Mouse (Mus musculus) ovary, postnatal 36 days (tissue): ENCODE results near the gene C1ql4.

Experiments
- DNase-seq: peaks from one replicate; pipeline ENCODE4 v3.0.0; 2022; ENCODE audit warnings: low spot score, mixed read lengths

C1ql4 gene

GRCm38 (mm10) chr15:99087253-99088075, at the start of gene C1ql4:
Gene C1ql4, minus strand, starts transcription at chr15:99087817.
- peak; percentile 43 for DNase-seq

GRCm38 (mm10) chr15:99129956-99130910, 42.6 kb upstream of the C1ql4 start:
- no peak for DNase-seq

GRCm38 (mm10) chr15:99129441-99129840, 41.8 kb upstream of the C1ql4 start:
- no peak for DNase-seq

- DNase-seq: no peak
Measured at GRCm38 (mm10) chr15:99127851-99128522, 40.4 kb upstream of the C1ql4 start.

DNA sequence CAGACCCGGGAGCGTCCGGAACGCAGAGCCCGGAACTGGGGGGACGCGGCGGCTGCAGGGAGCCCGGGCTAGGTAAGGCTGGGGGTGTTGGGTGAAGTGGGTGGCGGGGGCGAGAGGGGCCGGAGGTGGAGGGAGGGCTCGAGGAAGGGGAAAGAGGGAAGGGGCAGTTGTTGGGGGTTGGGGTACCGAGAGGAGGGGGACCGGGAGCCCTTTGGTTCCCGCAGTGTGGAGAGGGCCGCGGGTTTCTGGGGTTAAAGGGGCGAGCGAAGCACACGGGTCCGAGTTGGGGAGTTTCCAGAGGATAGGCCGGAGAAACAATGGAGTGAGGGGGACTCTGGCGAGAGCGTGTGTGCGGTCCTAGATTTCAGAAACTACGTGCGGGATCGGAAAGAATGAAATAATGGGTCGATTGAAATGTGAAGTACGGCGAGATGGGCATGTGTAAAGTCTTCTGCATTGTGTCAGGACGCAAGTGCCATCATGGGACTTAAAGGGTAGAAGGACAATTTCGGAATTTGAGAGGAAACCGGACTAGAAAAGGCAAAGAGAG, 39.3 kb upstream of the C1ql4 start:
- DNase-seq: no peak

- DNase-seq: peak; percentile 90
Measured at GRCm38 (mm10) chr15:99126081-99126815, 38.6 kb upstream of the C1ql4 start.

DNA sequence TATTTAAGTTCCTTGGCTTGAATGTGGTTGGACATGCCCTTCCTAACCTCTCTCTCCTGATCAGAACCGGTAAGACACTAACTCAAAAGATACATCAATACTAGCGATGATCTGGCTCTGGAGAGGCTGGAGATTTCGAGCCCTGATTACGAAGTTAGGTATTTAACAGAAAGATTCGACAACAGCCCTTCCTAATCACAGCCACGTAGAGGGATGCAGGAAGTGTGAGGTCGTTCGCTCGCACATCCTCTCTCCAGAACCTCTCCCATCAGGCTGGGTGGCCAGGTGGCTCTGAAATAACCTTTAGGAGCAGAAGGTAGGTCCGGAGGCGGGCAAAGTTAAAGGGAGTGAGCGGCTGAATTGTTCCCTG, 38.1 kb upstream of the C1ql4 start, which contains the start of gene Spats2:
Spats2 (plus strand) TSS at position 206 of the 370 bp plus-strand sequence.
- DNase-seq: no peak

DNA sequence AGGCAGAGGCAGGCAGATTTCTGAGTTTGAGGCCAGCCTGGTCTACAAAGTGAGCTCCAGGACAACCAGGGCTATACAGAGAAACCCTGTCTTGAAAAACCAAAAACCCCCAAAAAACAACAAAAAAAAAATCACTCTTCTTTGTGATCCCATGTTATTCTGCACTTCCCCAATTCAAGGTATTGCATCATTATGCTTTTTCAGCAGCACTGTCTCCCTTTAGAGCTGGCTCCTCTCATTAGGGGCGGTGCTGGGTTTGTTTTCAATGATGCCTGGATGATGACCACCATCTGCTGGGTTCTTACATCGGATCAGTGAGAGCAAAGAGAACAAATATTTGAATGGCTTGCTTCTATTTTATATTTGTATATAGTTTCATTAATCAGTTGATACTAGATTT, 35.0 kb upstream of the C1ql4 start:
- no peak for DNase-seq

- no peak for DNase-seq
Measured at GRCm38 (mm10) chr15:99120814-99121213, 33.2 kb upstream of the C1ql4 start.

- no peak for DNase-seq
Measured at GRCm38 (mm10) chr15:99116539-99116938, 28.9 kb upstream of the C1ql4 start.

DNA sequence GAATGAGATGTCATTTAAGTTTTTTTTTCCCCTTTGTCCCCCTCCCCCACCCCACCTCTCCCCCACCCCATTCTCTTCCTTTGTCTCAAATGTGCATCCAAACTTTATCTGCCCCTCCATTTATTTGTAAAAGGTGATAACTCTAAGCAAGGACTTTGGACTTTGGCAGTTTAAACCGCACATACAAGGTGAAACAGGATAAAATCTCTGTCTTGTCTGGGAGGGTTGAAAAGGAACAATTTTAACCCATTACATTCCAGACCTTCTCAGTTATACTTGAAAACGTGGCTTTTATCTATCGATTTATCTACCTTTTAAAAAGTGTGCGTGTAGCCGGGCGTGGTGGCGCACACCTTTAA, 27.4 kb upstream of the C1ql4 start:
- no peak for DNase-seq

- no peak for DNase-seq
Measured at GRCm38 (mm10) chr15:99114312-99115064, 26.9 kb upstream of the C1ql4 start.

DNA sequence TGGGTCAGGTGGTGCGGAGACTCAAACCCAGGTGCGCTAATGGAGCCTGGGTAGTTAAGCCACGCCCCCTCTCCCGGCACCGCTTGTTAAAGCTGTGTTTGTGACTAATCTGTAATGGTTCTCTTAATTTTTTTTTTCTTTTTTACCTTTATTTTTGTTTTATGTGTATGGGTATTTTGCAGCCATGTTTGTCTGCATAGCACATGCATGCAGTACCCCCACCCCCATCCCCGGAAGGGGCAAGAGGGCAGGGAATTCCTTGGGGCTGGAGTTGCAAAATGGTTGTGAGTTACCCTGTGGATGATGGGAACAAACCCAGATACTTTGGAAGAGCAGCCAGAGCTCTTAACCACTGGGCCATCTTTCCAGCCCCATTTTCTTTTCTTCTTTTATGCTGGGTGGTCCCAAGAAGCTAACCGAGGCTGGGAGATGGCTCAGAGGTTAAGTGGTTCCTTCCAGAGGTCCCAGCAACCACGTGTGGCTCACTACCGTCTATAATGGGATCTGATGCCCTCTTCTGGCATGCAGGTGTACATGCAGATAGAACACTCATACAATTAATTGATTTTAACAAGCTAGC, 25.9 kb upstream of the C1ql4 start:
- no peak for DNase-seq

DNA sequence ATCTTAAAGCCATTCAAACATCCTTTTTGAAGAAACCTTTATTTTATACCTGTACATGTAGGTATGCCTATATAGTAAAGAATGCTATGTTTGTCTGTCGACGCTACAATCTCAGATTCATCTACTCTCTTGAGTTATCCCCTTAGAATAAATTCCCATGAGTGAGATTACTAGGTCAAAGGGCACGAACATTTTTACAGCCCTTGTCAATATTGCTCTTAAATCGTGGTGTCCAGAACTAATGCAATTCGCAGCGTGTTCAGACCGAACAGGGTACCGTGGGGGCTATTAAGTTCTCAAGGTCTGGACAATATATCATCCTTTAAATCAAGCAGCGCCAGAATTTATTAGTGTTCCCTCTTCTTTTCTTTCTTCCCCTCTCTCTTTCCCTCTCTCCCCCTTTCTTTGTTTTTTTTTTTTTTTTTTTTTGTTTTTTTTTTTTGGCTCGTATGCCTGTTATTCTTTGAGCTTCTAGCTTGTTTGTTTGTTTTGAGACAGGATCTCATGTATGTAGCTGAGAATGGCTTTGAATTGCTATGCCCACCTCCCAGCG, 25.3 kb upstream of the C1ql4 start:
- no peak for DNase-seq

DNA sequence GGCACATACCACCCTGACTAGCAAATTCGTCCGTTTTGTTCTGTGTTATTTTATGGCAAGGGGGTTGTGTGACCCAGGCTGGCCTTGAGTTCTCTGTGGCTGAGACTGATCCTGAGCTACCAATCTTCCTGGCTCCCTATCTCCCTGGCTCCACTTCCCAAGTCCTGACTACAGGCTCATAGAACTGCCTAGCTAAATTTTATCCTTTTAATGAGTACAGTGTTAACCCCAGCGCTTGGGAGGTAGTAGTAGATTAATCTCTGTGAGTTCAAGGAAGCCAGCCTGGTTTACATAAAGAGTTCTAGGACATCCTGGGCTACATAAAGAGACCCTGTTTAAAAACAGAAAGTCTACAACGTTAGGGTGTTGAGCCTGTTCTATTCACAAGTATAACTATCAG, 24.2 kb upstream of the C1ql4 start:
- DNase-seq: no peak

DNA sequence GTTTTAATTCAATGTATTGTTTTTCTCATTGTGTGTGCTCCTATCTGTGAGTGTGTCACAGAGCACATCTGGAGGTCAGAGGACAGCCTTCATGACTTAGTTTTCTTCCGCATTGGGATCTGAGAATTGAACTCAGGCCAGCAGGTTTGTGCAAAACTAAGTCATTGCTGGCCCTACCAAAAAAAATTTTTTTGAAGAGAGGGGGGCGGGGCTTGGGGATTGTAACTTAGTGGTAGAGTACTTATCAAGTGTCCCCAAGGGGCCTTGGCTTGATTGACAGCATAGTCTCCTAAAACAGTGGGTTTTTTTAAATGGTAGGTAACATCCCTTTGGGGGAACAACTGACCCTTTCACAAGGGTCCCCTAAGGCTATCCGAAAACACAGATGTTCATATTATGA, 23.5 kb upstream of the C1ql4 start:
- DNase-seq: no peak

DNA sequence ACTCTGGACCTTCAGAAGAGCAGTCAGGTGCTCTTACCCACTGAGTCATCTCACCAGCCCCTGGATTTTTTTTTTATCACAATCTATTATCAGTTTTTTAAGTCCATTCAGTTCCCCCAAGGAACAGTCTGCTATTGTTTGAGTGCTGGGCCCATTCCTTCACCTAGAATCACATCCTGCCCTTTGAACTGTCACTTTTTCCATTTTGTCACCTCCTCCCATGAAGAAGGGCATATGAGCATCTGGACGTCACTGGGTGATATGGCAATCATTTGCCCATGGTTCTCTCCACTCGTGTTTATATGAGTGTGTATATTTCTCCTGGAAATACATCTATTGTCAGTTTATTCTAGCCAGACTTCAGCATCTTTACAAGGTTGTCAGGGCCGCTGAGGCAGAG, 20.2 kb upstream of the C1ql4 start:
- DNase-seq: no peak

DNA sequence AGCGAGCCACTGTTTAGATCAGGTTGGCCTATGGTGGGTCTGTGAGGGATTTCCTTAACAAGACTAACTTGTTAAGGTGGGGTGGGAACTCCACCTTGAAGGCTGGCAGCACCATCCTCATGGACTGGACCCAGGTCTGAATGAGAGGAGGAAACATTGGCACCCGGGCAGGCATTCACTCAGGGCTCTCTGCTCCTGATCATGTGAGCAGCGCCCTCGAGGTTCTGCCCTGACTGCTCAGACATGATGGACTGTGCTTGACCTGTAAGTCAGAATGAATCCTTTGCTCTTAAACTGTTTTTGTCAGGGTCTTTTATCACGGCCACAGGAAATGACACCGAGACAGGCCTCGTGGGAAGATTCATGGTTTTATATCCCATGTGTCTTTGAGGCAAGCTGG, 17.6 kb upstream of the C1ql4 start:
- DNase-seq: no peak

DNA sequence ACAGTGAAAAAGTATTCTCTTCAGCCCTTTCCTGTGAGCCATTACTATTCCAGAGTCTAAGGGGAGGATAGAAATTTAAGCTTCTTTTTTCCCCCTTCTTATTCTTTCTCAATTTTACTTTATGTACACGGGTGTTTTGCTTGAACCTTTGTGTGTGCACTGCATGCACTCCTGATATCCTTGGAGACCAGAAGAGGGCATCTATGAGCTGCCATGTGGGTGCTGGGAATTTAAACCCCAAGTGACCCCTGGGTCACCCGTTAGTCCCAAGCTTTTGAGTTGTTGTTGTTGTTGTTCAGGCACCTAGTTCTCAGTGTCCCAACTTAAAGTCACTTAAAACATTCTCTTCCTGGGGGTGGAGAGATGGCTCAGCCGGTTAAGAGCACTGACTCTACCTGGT, 12.4 kb upstream of the C1ql4 start:
- no peak for DNase-seq

GRCm38 (mm10) chr15:99099139-99099556, 11.5 kb upstream of the C1ql4 start:
- DNase-seq: peak; percentile 63
